Mouse (Mus musculus) kidney, adult 2 months (tissue): ENCODE measurements around the gene Acot7.

ENCODE experiments used
- CTCF ChIP-seq: fragments of 200-500 bp; conservative IDR thresholded peaks from 2 replicates; pipeline ENCODE4 v1.5.1; 2011; ENCODE audit warnings: low read depth, mild to moderate bottlenecking, control low read depth, low read length, moderate library complexity, mixed read lengths; ENCODE audit not compliant: insufficient read depth, insufficient read length
- POLR2A ChIP-seq: fragments of 200-500 bp; IDR thresholded peaks from one replicate; pipeline ENCODE4 v1.6.1; 2011; ENCODE audit warnings: low read depth, low read length, control low read depth

DNA sequence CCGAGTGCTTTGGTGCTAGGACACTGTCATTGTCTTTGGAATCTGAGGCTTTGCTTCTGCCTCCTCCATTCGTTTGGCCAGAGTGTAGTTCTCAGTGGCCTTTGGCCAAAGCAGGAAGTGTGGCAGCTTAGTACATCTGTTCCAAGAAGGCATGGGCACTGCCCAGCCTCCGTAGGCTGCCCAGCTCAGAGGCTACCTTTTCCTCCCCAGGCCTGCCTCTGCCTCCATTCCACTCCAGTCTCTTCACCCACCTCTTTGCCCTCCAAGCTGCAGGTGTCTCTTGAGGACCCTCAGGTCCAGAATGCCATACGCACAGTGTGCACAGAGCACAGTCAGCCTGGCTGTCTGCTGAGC is 86.2 kb downstream of the Acot7 start:
- TF ChIP-seq POLR2A (no peak), CTCF (no peak)
